Mouse (Mus musculus) CD4-positive, CD25-positive, alpha-beta regulatory T cell, adult 4 months (primary cell): ENCODE data around the gene Hdac4. TPM values are rescaled to one million over a fixed set of nuclear protein-coding genes. Genes with fewer than 3 reads are reported as not detected.
A peak's percentile ranks its signal among the peaks of the same experiment; 100 is the strongest.

ENCODE experiments used
- ATAC-seq: one replicate; pipeline ENCODE4 v1.8.0; 2017
- polyA plus RNA-seq, 2 experiments: library from polyadenylated mRNA; unstranded; fragments of 100-300 nt; shearing (Covaris generic); gene quantifications; one replicate each; pipeline ENCODE4 v1.2.1; 2017

The Hdac4 gene
- polyA plus RNA-seq, 2 experiments from 2014 or later: 61.6 to 72.5 TPM

GRCm38 (mm10) chr1:92015938-92016672 lies 179.4 kb downstream of the Hdac4 start:
- no peak for ATAC-seq

- ATAC-seq: peak; percentile 32
Observed at GRCm38 (mm10) chr1:92015252-92015651, 180.2 kb downstream of the Hdac4 start.

GRCm38 (mm10) chr1:92014496-92014895 lies 181.0 kb downstream of the Hdac4 start:
- ATAC-seq: no peak

GRCm38 (mm10) chr1:92006666-92007065 lies 188.8 kb downstream of the Hdac4 start:
- peak; percentile 57 for ATAC-seq

GRCm38 (mm10) chr1:92005617-92005940 lies 189.9 kb downstream of the Hdac4 start:
- no peak for ATAC-seq

- ATAC-seq: no peak
Observed at GRCm38 (mm10) chr1:92004906-92005616, 190.4 kb downstream of the Hdac4 start.

GRCm38 (mm10) chr1:92004122-92004521 lies 191.4 kb downstream of the Hdac4 start:
- ATAC-seq: peak; percentile 77

GRCm38 (mm10) chr1:92000226-92000625 lies 195.3 kb downstream of the Hdac4 start:
- ATAC-seq: no peak

GRCm38 (mm10) chr1:91993658-91994165 lies 201.8 kb downstream of the Hdac4 start:
- ATAC-seq: no peak

- ATAC-seq: no peak
Observed at GRCm38 (mm10) chr1:91992652-91993051, 202.8 kb downstream of the Hdac4 start.

- no peak for ATAC-seq
Observed at GRCm38 (mm10) chr1:91991597-91991996, 203.9 kb downstream of the Hdac4 start.

- ATAC-seq: no peak
Observed at GRCm38 (mm10) chr1:91990852-91991251, 204.6 kb downstream of the Hdac4 start.

- no peak for ATAC-seq
Observed at GRCm38 (mm10) chr1:91988866-91989265, 206.6 kb downstream of the Hdac4 start.

GRCm38 (mm10) chr1:91987431-91987830 lies 208.1 kb downstream of the Hdac4 start:
- no peak for ATAC-seq

- no peak for ATAC-seq
Observed at GRCm38 (mm10) chr1:91985783-91986182, 209.7 kb downstream of the Hdac4 start.

GRCm38 (mm10) chr1:91984507-91984906 lies 211.0 kb downstream of the Hdac4 start:
- ATAC-seq: peak; percentile 89

- no peak for ATAC-seq
Observed at GRCm38 (mm10) chr1:91981381-91981780, 214.1 kb downstream of the Hdac4 start.

- ATAC-seq: no peak
Observed at GRCm38 (mm10) chr1:91978443-91978842, 217.1 kb downstream of the Hdac4 start.

GRCm38 (mm10) chr1:91968710-91969379 lies 226.7 kb downstream of the Hdac4 start:
- no peak for ATAC-seq

GRCm38 (mm10) chr1:91967041-91967440 lies 228.5 kb downstream of the Hdac4 start:
- no peak for ATAC-seq

- no peak for ATAC-seq
Observed at GRCm38 (mm10) chr1:91964486-91965335, 230.8 kb downstream of the Hdac4 start.

- peak; percentile 92 for ATAC-seq
Observed at GRCm38 (mm10) chr1:91962256-91962655, 233.2 kb downstream of the Hdac4 start.
